Mouse (Mus musculus) cerebellum, adult 2 months (tissue): Measurements from ENCODE around the gene Teddm1a.

Experiments used
- CTCF ChIP-seq: fragments of 200-500 bp; IDR thresholded peaks from 2 replicates; pipeline ENCODE4 v1.5.1; 2011; ENCODE audit warnings: low read depth, mild to moderate bottlenecking, control low read depth, low read length, moderate library complexity, borderline replicate concordance; ENCODE audit not compliant: insufficient read depth
- POLR2A ChIP-seq: fragments of 200-500 bp; IDR thresholded peaks from 2 replicates; pipeline ENCODE4 v1.6.1; 2011; ENCODE audit warnings: low read length, control low read depth, borderline replicate concordance; ENCODE audit not compliant: insufficient read depth

DNA sequence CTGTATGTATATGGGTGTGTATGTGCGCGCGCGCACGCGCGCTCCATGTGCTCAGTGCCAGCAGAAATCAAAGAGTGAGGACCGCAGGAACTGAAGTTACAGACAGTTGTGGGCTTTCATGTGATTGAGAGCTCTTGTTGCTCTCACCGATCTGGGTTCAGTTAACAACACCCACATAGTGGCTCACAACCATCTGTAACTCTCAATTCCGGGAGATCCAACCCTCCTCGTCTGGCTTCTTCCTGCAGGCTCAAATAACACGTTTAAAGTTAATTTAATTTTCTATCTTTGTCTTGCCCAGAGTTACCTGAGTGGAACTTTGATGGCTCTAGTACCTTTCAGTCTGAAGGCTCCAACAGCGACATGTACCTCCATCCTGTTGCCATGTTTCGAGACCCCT is 12.7 kb downstream of the Teddm1a start:
- TF ChIP-seq POLR2A = no peak
- no peak for TF ChIP-seq CTCF
